Mouse (Mus musculus): ENCODE measurements around the gene Nt5c2. TPM values are rescaled to one million over a fixed set of nuclear protein-coding genes. Genes with fewer than 3 reads are reported as not detected.

The Nt5c2 gene
- polyA plus RNA-seq, 1 experiment from 2014 or later = 85.4 TPM

Other genes starting within 250 kb of the Nt5c2 start
- 1.0 and 2.3 TPM in 2 replicates for gene Ina, start 455 bp downstream of the Nt5c2 start, polyA plus RNA-seq (2015; fragmentation: Nextera tagmentation; extraction: Ambion mirVana)
- 15.3 and 19.3 TPM in 2 replicates for gene Pcgf6, start 35.8 kb upstream of the Nt5c2 start, polyA plus RNA-seq (2015; fragmentation: Nextera tagmentation; extraction: Ambion mirVana)
- gene Taf5, start 52.6 kb upstream of the Nt5c2 start, polyA plus RNA-seq (2015; fragmentation: Nextera tagmentation; extraction: Ambion mirVana) = 5.2 and 5.3 TPM in 2 replicates
- 1,008 and 1,027 TPM in 2 replicates for gene Usmg5, start 75.5 kb upstream of the Nt5c2 start, polyA plus RNA-seq (2015; fragmentation: Nextera tagmentation; extraction: Ambion mirVana)
- 7.8 and 8.3 TPM in 2 replicates for gene Pdcd11, start 75.6 kb upstream of the Nt5c2 start, polyA plus RNA-seq (2015; fragmentation: Nextera tagmentation; extraction: Ambion mirVana)
- gene Calhm2, start 123.1 kb upstream of the Nt5c2 start, polyA plus RNA-seq (2015; fragmentation: Nextera tagmentation; extraction: Ambion mirVana) = 7.1 and 9.7 TPM in 2 replicates
- not detected in 2 replicates for gene Calhm1, start 129.1 kb upstream of the Nt5c2 start, polyA plus RNA-seq (2015; fragmentation: Nextera tagmentation; extraction: Ambion mirVana)
- not detected in 2 replicates for gene Calhm3, start 142.6 kb upstream of the Nt5c2 start, polyA plus RNA-seq (2015; fragmentation: Nextera tagmentation; extraction: Ambion mirVana)
- 6.1 and 6.3 TPM in 2 replicates for gene Neurl1a, start 163.7 kb upstream of the Nt5c2 start, polyA plus RNA-seq (2015; fragmentation: Nextera tagmentation; extraction: Ambion mirVana)